Mouse (Mus musculus): ENCODE data around the gene Duoxa1. TPM values are rescaled to one million over a fixed set of nuclear protein-coding genes. Genes with fewer than 3 reads are reported as not detected.
"Not testable (repeated sequence)": the region's sequence is repeated elsewhere in the genome, so short reads cannot be mapped to it uniquely, and the experiment has no call there.

Gene Duoxa1
- under 1 TPM; 0.40 to 0.66 TPM for total RNA-seq (2021)

- DNase-seq = no peak
- intact Hi-C loops (cut with DNase I) = no loop called here
Observed at GRCm38 (mm10) chr2:122313536-122313935, at the start of gene Duoxa1. TSS of gene Duoxa1 (minus strand) at chr2:122313730.

DNA sequence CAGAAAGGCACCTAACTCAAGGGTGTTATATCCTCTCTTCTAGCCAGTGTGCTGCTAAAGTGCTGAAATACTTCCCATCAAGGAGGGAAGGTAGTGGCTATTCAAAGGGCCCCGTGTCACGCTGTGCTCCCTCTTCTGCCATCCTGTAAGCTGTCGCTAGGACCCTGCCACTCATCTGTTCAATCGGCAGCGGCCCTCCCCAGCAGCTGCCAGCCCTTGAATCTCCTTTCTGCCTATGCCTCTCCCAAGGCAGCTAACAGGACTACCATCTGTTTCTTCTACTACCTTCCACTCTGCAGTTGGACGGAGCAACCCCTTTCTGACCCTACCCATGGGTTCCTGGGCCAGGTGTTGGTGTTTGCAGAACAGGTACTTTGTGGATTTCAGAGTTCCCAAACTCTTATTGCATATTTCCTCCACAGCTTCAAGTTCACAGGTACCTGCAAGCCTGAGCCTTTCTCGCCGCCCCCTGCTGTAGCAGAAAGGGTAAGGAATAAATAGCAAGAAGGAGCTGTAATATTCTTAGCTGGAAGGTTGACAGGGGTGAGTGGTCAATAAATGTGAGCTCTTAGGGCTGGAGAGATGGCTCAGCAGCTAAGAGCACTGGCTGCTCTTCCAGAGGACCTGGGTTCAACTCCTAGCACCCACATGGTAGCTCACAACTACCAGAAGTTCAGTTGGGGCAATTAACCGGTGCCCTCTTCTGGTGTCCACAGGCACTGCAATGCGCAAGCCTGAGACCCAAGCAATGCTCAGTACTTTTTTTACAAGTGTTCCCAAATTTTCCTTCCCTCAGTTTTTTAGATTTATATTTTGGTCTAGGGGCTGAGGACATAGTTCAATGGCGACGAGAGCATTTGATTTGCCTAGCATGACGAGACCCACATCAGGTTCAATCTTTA is 49.3 kb upstream of the Duoxa1 start:
- intact Hi-C loops (cut with DNase I) = no loop called here
- peak; percentile 62 for DNase-seq

- peak; percentile 71 for DNase-seq
- intact Hi-C loops (cut with DNase I) = no loop called here
Observed at GRCm38 (mm10) chr2:122361868-122362621, 48.5 kb upstream of the Duoxa1 start.

DNA sequence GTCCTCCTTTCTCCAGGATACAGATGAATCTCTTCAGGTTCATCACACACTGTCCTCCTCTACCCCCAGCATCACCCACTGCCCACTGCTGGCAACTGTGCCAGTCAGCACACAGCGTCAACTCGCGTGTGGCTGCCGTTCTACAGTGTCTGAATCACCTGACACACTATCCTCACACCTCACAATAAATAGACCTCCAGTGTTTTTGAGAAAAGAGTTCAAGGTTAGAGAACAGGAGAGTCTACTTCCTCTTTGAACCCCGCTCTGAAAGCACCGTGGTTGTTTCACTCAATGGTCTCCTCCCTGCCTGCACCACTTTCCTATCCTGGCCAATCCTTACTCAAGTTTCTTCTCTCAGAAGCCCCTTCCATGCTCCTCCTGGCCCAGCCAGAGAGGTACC is 47.7 kb upstream of the Duoxa1 start:
- intact Hi-C loops (cut with DNase I) = no loop called here
- DNase-seq = no peak

DNA sequence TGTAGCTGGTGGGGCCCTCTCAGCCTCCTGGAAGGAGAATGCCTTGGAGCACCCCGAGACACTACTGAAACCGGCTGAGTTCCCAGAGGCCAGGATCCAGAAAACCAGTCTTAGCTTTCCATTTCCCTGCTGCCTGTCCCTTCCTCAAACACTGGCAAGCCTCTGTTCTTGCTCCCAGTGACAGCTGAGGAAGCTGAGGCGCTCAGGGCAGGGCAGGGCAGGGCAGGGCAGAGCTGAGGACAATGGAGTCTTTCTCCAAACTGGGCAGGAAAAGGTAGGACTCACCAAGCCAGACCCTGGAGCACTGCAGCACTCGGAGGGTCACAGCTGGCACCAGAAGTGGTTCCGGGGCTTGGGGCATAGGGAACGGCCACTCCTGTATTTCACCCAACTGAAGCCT is 46.8 kb upstream of the Duoxa1 start:
- intact Hi-C loops (cut with DNase I) = no loop called here
- no peak for DNase-seq

GRCm38 (mm10) chr2:122356187-122356586 is 42.7 kb upstream of the Duoxa1 start:
- intact Hi-C loops (cut with DNase I) = no loop called here
- DNase-seq = no peak

DNA sequence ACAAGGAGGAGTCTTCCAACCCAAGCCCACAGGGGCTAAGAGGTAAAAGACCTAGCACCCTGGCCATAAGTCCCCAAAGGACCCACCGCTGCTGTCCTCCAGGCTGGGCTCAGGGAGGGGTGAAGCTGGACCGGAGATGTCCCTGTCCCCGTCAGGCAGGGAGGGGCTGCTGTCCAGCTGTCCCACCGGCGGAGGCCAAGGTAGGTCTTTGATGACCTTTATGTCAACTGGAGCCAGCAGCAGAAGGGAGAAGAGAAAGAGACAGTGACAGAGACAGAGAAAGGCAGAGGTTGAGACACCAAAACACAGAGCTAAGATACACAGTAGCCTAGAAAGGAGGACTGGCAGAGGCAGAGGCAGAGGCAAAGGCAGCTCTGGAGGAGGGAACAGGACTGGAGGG is 41.9 kb upstream of the Duoxa1 start:
- intact Hi-C loops (cut with DNase I) = no loop called here
- DNase-seq = no peak

GRCm38 (mm10) chr2:122354191-122354929 is 40.8 kb upstream of the Duoxa1 start:
- intact Hi-C loops (cut with DNase I) = no loop called here
- no peak for DNase-seq

DNA sequence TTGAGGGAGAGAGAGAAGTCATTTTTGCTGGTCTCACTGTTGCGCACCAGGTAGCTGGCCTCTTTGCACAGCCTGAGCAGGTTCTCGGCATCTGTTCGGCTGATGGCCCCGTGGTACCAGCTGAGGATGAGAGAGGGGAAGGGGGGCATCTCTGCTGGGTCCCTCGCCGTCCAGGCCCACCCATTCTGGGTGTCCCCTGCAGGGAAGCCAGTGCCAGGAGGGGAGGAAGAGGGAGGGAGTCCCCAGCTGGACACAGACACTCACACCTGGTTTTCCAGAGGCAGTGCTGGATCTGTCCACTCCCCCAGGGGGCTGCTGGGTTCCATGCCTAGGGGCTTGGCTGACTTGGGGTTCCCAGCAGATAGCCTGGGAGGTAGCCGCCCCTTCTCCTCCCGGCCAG is 40.2 kb upstream of the Duoxa1 start:
- no peak for DNase-seq
- intact Hi-C loops (cut with DNase I) = no loop called here

DNA sequence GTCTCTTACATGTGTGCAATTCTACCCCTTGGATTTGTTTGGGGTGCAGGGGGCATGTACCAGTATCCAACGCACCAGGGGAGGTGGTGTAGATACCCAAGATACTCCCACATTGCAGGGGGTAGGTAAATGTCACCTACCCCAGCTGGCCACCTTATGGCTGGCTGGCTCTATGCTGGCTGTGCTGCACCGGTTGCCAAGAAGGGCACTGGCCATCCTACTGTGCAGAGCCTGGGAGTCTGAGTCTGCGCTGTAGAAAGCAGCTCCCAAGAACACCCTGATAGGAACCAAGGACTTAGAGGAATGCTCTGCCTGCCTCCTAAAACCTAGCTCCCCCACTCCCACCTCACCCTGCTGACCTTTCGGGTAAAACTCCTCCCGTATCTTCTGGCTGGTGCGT is 39.5 kb upstream of the Duoxa1 start:
- intact Hi-C loops (cut with DNase I) = no loop called here
- no peak for DNase-seq

- peak; percentile 92 for DNase-seq
- intact Hi-C loops (cut with DNase I) = no loop called here
Observed at GRCm38 (mm10) chr2:122351931-122352329, 38.4 kb upstream of the Duoxa1 start.

GRCm38 (mm10) chr2:122351156-122351930 is 37.8 kb upstream of the Duoxa1 start:
- DNase-seq = no peak
- intact Hi-C loops (cut with DNase I) = no loop called here

DNA sequence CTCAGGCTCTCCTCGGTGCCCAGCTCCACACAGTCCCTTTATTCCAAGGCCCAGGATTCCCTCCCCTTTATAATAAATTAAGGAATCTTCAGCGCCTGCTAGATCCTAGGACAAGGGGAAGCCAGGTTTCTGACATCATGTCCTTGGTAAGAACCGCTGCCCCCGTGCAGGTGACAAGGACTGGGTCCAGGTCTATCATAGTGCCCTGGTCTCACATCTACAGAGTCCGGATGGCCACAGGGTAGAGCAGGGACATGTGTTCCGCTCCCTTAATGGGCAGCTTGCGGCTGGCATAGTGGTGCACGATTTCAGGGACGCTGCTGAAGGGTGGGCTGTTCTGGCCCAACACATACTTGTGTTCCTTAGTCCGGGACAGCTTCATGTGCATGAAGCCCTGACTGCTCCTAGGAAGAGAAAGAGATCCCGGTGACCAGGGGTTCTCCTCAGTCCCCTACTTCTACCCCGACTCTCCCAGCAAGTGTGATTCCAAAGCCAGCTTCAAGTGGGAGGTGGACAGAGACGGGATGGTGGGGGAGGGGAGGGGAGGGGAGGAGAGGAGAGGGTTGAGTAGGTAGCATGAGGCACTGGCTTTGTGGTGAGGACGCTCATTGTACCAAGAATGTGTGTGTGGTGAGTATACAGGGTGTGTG is 35.7 kb upstream of the Duoxa1 start:
- no peak for DNase-seq
- intact Hi-C loops (cut with DNase I) = no loop called here

- intact Hi-C loops (cut with DNase I) = no loop called here
- DNase-seq = peak; percentile 96
Observed at GRCm38 (mm10) chr2:122348531-122349131, 35.1 kb upstream of the Duoxa1 start.

GRCm38 (mm10) chr2:122347257-122347656 is 33.7 kb upstream of the Duoxa1 start:
- intact Hi-C loops (cut with DNase I) = no loop called here

DNA sequence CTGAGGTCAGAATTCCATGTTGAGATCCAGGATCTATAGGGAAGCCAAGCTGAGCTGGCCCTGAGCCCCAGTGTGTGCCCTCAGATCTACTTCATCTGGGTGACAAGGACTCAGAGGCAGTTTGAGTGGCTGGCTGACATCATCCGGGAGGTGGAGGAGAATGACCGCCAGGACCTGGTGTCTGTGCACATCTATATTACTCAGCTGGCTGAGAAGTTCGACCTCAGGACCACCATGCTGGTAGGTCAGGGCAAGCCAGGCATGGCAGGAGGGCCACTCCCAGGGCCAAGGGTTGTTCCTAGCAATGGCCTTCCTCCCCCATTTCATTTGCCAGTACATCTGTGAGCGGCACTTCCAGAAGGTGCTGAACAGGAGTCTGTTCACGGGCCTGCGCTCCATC is 32.6 kb upstream of the Duoxa1 start:
- intact Hi-C loops (cut with DNase I); DNase-seq: not testable (repeated sequence)

More at GRCm38 (mm10) chr2:122347257-122347656, 33.7 kb upstream of the Duoxa1 start:
- DNase-seq = no peak

- DNase-seq = no peak
- intact Hi-C loops (cut with DNase I) = no loop called here
Observed at GRCm38 (mm10) chr2:122345106-122345893, 31.8 kb upstream of the Duoxa1 start.

GRCm38 (mm10) chr2:122337291-122337690 is 23.8 kb upstream of the Duoxa1 start:
- DNase-seq = no peak
- intact Hi-C loops (cut with DNase I) = loop anchor here (2.0 kb wide), 1 partner anchor 22 kb away; the partner anchor contains the start of gene Duox1

DNA sequence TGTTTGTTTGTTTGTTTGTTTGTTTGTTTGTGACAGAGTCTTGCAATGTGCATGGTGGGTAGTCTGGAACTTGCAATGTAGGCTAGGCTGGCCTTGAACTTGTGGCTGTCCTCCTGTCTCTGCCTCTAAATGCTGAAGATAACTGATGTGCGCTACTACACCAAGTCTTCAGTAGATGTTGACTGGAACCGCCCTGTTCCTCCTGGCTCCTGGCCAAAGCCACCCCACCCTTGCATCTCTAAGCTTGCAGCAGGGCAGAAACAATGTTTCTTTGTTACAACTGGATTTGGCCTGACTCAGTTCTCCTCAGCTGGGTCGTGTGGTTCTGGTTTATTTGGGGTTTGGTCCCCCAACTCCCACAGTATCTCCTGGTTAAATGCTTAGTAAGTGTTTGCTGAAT is 20.6 kb upstream of the Duoxa1 start:
- DNase-seq = no peak
- intact Hi-C loops (cut with DNase I) = no loop called here
